ENCODE assay signal across 8 mouse cellular contexts in genomic region chr10:66864161-66864862, GRCm38 (mm10).
DNase-seq lines count a peak whose midpoint lies in the region; ATAC-seq lines count a peak whose summit lies in the region.

No protein-coding gene starts in this region.

- H3K4me1 ChIP-seq in midbrain, embryonic 11.5 days (ENCODE audit: control insufficient read depth, insufficient read depth, low read length) = no peaks in the 10 kb centered on the region
- H3K4me1 ChIP-seq in midbrain, embryonic 10.5 days = no peaks in the 10 kb centered on the region

- no peak overlapping the region for H3K27ac ChIP-seq in midbrain, embryonic 11.5 days (ENCODE audit: low read depth, low read length)
- H3K27ac ChIP-seq in midbrain, embryonic 10.5 days (replicated peaks) = no peak overlapping the region

- no peaks in the 10 kb centered on the region for H3K9me3 ChIP-seq in midbrain, embryonic 11.5 days (ENCODE audit: control insufficient read depth, low read length)
- no peaks in the 10 kb centered on the region for H3K9me3 ChIP-seq in midbrain, embryonic 10.5 days (replicated peaks)

- no peak overlapping the region for H3K4me2 ChIP-seq in midbrain, embryonic 11.5 days

- H3K4me3 ChIP-seq in midbrain, embryonic 11.5 days (ENCODE audit: low read depth, low read length) = no peak overlapping the region
- no peak overlapping the region for H3K4me3 ChIP-seq in midbrain, embryonic 10.5 days

- no peaks in the 10 kb centered on the region for H3K27me3 ChIP-seq in midbrain, embryonic 11.5 days (ENCODE audit: control insufficient read depth, insufficient read depth, low read length)
- H3K27me3 ChIP-seq in midbrain, embryonic 10.5 days (ENCODE audit: low read depth, poor library complexity, severe bottlenecking) = no peaks in the 10 kb centered on the region

- peak; percentile 64 for DNase-seq in midbrain, embryonic 11.5 days (ENCODE audit: low spot score, missing footprints)
- DNase-seq in midbrain, embryonic 10.5 days (ENCODE audit: low spot score) = no peak
- DNase-seq in adrenal gland, postnatal 10 days = peak; percentile 62
- DNase-seq in heart, adult 9 months (ENCODE audit: low spot score in 2 of 2) = peak; percentile 66 to 86
- DNase-seq in kidney, postnatal 14 days = peak; percentile 68
- DNase-seq in thymus, postnatal 14 days = peak; percentile 46
- DNase-seq in cerebellum, adult 11-12 months = no peak

- WGBS in midbrain, embryonic 11.5 days = 68% methylated on average over 14 of the region's 14 CpGs
- WGBS in midbrain, embryonic 10.5 days = 67% methylated on average over 14 of the region's 14 CpGs

- ATAC-seq in midbrain, embryonic 11.5 days (ENCODE audit: low FRiP score) = no peak
- ATAC-seq in megakaryocyte-erythroid progenitor cell, adult 5-6 weeks (replicated peaks; ENCODE audit: low FRiP score, low TSS enrichment, poor library complexity, severe bottlenecking) = peak; percentile 65

- H3K9ac ChIP-seq in midbrain, embryonic 11.5 days (ENCODE audit: low read length) = no peak overlapping the region

- no peaks in the 10 kb centered on the region for H3K36me3 ChIP-seq in midbrain, embryonic 11.5 days (ENCODE audit: control insufficient read depth, insufficient read depth, low read length)
- H3K36me3 ChIP-seq in midbrain, embryonic 10.5 days = no peaks in the 10 kb centered on the region

Comparison
In these comparisons a context has a peak if more than half of its experiments do, and no peak if none do; other contexts are left out.
1. DNase-seq: peak in midbrain, embryonic 11.5 days (single experiment), adrenal gland, postnatal 10 days (single experiment), heart, adult 9 months (2 of 2), kidney, postnatal 14 days (single experiment) and thymus, postnatal 14 days (single experiment); none in midbrain, embryonic 10.5 days (single experiment) and cerebellum, adult 11-12 months (single experiment).